Mouse (Mus musculus) adipose tissue, adult 10 weeks (tissue): ENCODE results near the gene Ssx9. TPM values are rescaled to one million over a fixed set of nuclear protein-coding genes. Genes with fewer than 3 reads are reported as not detected.

Experiments used
- polyA plus RNA-seq: library from polyadenylated mRNA; stranded (reverse); fragments of 350-450 nt; fragmentation: Illumina TruSeq; extraction: RNeasy Lipid Tissue Mini Kit (QIAGEN cat#74804); gene quantifications from one replicate; pipeline ENCODE4 v1.2.3, GENCODE M21; 2014; ENCODE audit warnings: low read depth, low replicate concordance

Gene Ssx9
- not detected for polyA plus RNA-seq

GRCm38 (mm10) chrX:8748132-8748531 is at the start of gene Ssx9:
TSS of gene Ssx9 (plus strand) at chrX:8748432.

GRCm38 (mm10) chrX:8803391-8803790 is 55.2 kb downstream of the Ssx9 start, which contains the start of gene Ssxb5:
TSS of gene Ssxb5 (plus strand) at chrX:8803691.

Other genes starting within 250 kb of the Ssx9 start
- not detected for gene Gm14459, start 223.5 kb upstream of the Ssx9 start, polyA plus RNA-seq
- not detected for gene Ssxb6, start 200.2 kb upstream of the Ssx9 start, polyA plus RNA-seq
- gene Ssxb3, start 156.6 kb upstream of the Ssx9 start, polyA plus RNA-seq, result not detected
- gene Ssxb8, start 57.6 kb upstream of the Ssx9 start, polyA plus RNA-seq, result not detected
- not detected for gene Ssxb5, start 55.3 kb downstream of the Ssx9 start, polyA plus RNA-seq
- not detected for gene Gm6592, start 95.6 kb downstream of the Ssx9 start, polyA plus RNA-seq
- gene Gm5751, start 125.8 kb downstream of the Ssx9 start, polyA plus RNA-seq, result not detected
- gene B630019K06Rik, start 143.9 kb downstream of the Ssx9 start, polyA plus RNA-seq, result 2.0 TPM
- not detected for gene Fthl17b, start 214.5 kb downstream of the Ssx9 start, polyA plus RNA-seq
- gene Fthl17c, start 228.1 kb downstream of the Ssx9 start, polyA plus RNA-seq, result not detected
- not detected for gene Fthl17d, start 238.3 kb downstream of the Ssx9 start, polyA plus RNA-seq